Mouse (Mus musculus) B cell, adult 67 days (primary cell): ENCODE data around the gene Gm17067. TPM values are rescaled to one million over a fixed set of nuclear protein-coding genes. Genes with fewer than 3 reads are reported as not detected.

Source experiments
- total RNA-seq, 2 experiments: library from RNA; stranded (reverse); gene quantifications; 4 replicates each; pipeline ENCODE4 v1.2.4; 2023

Gene Gm17067
- not detected for total RNA-seq

DNA sequence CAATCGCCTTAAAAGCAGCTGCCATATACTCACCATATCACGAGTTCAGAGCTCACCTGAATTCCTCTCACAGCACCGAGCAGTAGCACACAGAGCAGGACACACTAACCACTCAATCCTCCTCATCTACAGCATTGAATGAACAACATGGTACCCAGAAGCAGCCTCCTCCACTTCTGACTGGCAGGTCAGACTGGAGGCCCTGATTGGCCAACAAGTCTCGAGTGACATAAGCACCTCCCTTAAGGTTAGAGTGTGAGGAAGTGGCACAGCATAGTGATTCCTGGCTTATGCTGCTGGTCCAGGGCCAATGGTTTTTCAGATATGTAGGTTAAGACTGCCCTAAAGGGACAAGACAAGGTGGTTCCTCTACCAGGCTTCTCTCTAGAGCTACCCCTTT, at the start of gene Gm17067:
Gene Gm17067, minus strand, starts transcription at position 101 of the 400 bp plus-strand sequence.

DNA sequence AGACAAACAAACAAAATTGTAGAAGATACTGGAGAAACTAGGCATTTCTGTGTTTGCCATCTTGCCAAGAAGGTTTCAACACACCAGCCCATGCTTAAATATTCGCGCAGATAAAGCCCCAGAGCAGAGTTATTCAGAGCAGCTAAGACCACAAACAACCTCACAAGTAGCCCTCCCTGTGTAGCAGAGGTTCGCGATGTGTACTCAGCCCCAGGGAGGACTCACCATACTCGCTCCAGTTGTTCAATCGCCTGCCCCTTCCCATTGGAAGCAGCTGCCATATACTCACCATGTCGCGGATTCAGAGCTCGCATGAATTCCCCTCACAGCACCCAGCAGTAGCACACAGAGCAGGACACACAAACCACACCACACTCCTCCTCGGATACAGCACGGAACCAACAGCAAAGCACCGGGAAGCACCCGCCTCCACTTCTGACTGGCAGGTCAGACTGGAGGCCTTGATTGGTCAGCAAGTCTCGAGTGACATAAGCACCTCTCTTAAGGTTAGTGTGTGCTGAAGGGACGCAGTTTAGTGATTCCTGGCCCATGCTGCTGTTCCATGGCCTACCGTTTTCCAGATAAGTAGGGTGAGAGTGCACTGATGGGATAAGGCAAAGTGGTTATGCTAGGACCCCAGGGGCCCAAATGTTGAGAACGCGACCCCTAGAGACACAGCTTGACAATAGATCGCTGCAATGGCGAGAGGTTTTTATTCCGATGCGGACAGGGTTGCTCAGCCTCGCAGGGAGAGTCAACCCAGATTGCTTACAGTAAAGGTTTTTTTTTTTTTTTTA, 34.3 kb downstream of the Gm17067 start, which contains the start of gene Zfp975:
Gene Zfp975, minus strand, starts transcription at position 381 of the 797 bp plus-strand sequence.

Other genes starting within 250 kb of the Gm17067 start
- 10 to 100 TPM; 27.6 to 32.1 TPM for gene Zfp141, start 221.3 kb downstream of the Gm17067 start, total RNA-seq
- gene Gm21028, start 148.4 kb downstream of the Gm17067 start, total RNA-seq, result not detected
- not detected for gene Zfp977, start 134.5 kb downstream of the Gm17067 start, total RNA-seq
- 1 to 10 TPM; 2.4 to 2.8 TPM for gene Zfp976, start 84.4 kb downstream of the Gm17067 start, total RNA-seq
- gene Zfp975, start 34.3 kb downstream of the Gm17067 start, total RNA-seq, result 1 to 10 TPM; 4.4 to 4.5 TPM
- gene Vmn2r62, start 66.5 kb upstream of the Gm17067 start, total RNA-seq, result not detected
- not detected for gene Gm2381, start 140.2 kb upstream of the Gm17067 start, total RNA-seq
- not detected for gene Vmn2r63, start 206.8 kb upstream of the Gm17067 start, total RNA-seq